ENCODE assay signal across 11 mouse cellular contexts in the genomic region with DNA sequence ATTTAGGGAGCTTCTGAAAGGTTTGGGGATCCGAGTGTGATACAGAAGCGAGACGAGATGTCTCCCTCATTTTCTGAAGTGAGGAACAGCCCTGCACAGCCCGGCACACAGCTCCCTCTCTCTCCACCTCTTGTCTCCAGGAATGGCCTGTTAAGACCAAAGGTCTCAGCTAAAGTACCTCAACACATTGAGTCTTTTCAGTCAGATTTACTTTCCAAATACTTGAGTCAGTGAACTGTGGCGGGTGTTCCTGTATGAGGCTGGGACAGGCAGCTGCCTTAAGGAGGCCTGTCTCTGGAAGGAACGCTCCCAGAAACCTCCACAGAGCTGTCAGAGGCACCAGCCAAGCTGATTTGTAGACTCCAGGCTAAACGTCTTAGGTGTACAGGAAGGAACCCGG. TPM values are rescaled to one million over a fixed set of nuclear protein-coding genes. Genes with fewer than 3 reads are reported as not detected.
A peak's percentile ranks its signal among the peaks of the same experiment; 100 is the strongest.
DNase-seq lines count a peak whose midpoint lies in the region; ATAC-seq lines count a peak whose summit lies in the region.
"Had no signal": no experiment of that assay in that cellular context is flagged by ENCODE, and none has a peak within 500 bp of the region (broad histone marks: within the 10 kb centered on the region; RNA-seq: fewer than 3 reads in every experiment).

No protein-coding gene starts in this region.

- H3K27ac ChIP-seq in heart, embryonic 13.5 days (replicated peaks) = no peak overlapping the region
- H3K27ac ChIP-seq in embryonic facial prominence, embryonic 15.5 days (replicated peaks) = 0 out of 2 replicates have a peak overlapping the region, but pooled peaks have one; percentile 22
- H3K27ac ChIP-seq in midbrain, embryonic 11.5 days (ENCODE audit: low read depth, low read length) = no peak overlapping the region
- H3K27ac ChIP-seq: liver, embryonic 15.5 days had no signal

- no peak overlapping the region for H3K4me3 ChIP-seq in heart, embryonic 13.5 days
- no peak overlapping the region for H3K4me3 ChIP-seq in embryonic facial prominence, embryonic 15.5 days (replicated peaks)
- no peak overlapping the region for H3K4me3 ChIP-seq in midbrain, embryonic 11.5 days (ENCODE audit: low read depth, low read length)

- H3K4me1 ChIP-seq in heart, embryonic 13.5 days = peaks cover 33% of the 10 kb centered on the region
- H3K4me1 ChIP-seq in embryonic facial prominence, embryonic 15.5 days = peaks cover 56% of the 10 kb centered on the region
- peaks cover 24% of the 10 kb centered on the region for H3K4me1 ChIP-seq in midbrain, embryonic 11.5 days (ENCODE audit: control insufficient read depth, insufficient read depth, low read length)

- H3K27me3 ChIP-seq in heart, embryonic 13.5 days (replicated peaks) = peaks cover 40% of the 10 kb centered on the region
- peaks cover 6% of the 10 kb centered on the region for H3K27me3 ChIP-seq in embryonic facial prominence, embryonic 15.5 days
- H3K27me3 ChIP-seq in midbrain, embryonic 11.5 days (ENCODE audit: control insufficient read depth, insufficient read depth, low read length) = peaks cover 7% of the 10 kb centered on the region; the same call in 1 of the 2 replicates

- no peaks in the 10 kb centered on the region for H3K9me3 ChIP-seq in heart, embryonic 13.5 days
- H3K9me3 ChIP-seq in embryonic facial prominence, embryonic 15.5 days (replicated peaks) = no peaks in the 10 kb centered on the region
- H3K9me3 ChIP-seq in midbrain, embryonic 11.5 days (ENCODE audit: control insufficient read depth, low read length) = no peaks in the 10 kb centered on the region
- H3K9me3 ChIP-seq: liver, embryonic 15.5 days had no signal

- DNase-seq in heart, postnatal 4 days = no peak
- peak; percentile 71 for DNase-seq in kidney, adult 11 months
- peak; percentile 86 for DNase-seq in midbrain, embryonic 11.5 days (ENCODE audit: low spot score, missing footprints)
- no peak for DNase-seq in frontal cortex, postnatal 10 days (ENCODE audit: low spot score in 2 of 2)
- DNase-seq in left cerebral cortex, adult 9 months (ENCODE audit: low spot score in 2 of 2) = no peak
- DNase-seq: cerebellum, postnatal 10 days; gastrocnemius, postnatal 14 days had no signal

- peak overlapping the region; percentile 85; the same call in 1 of the 2 replicates for H3K4me2 ChIP-seq in heart, embryonic 13.5 days
- no peak overlapping the region for H3K4me2 ChIP-seq in embryonic facial prominence, embryonic 15.5 days (replicated peaks)
- H3K4me2 ChIP-seq in midbrain, embryonic 11.5 days = no peak overlapping the region

- ATAC-seq in heart, embryonic 13.5 days (ENCODE audit: extremely low read depth, insufficient number of reproducible peaks, low FRiP score, low TSS enrichment) = no peak
- no peak for ATAC-seq in embryonic facial prominence, embryonic 15.5 days (ENCODE audit: insufficient number of reproducible peaks, low FRiP score, low TSS enrichment, low read depth)
- ATAC-seq in midbrain, embryonic 11.5 days (ENCODE audit: low FRiP score) = no peak
- no peak for ATAC-seq in activated CD4-positive, CD25-positive, alpha-beta regulatory T cell, adult 4 months

- H3K36me3 ChIP-seq in heart, embryonic 13.5 days = peaks cover 23% of the 10 kb centered on the region
- H3K36me3 ChIP-seq in embryonic facial prominence, embryonic 15.5 days = 0 out of 2 replicates have a peak, but pooled peaks cover 9% of the 10 kb centered on the region
- H3K36me3 ChIP-seq in midbrain, embryonic 11.5 days (ENCODE audit: control insufficient read depth, insufficient read depth, low read length) = no peaks in the 10 kb centered on the region
- H3K36me3 ChIP-seq: liver, embryonic 15.5 days had no signal

- WGBS in heart, embryonic 13.5 days = 41% methylated on average over 8 of the region's 8 CpGs
- WGBS in embryonic facial prominence, embryonic 15.5 days = 34% methylated on average over 8 of the region's 8 CpGs
- 7% methylated on average over 8 of the region's 8 CpGs for WGBS in midbrain, embryonic 11.5 days

- peak overlapping the region; percentile 77; the same call in 1 of the 2 replicates for H3K9ac ChIP-seq in heart, embryonic 13.5 days
- no peak overlapping the region for H3K9ac ChIP-seq in embryonic facial prominence, embryonic 15.5 days
- H3K9ac ChIP-seq in midbrain, embryonic 11.5 days (ENCODE audit: low read length) = no peak overlapping the region
- H3K9ac ChIP-seq: liver, embryonic 15.5 days had no signal

RNA-seq across cellular contexts. Expression of a gene that starts 0.9 kb away (rescaled TPM):
- 0.66 and 0.76 TPM in 2 replicates for polyA plus RNA-seq in heart, embryonic 13.5 days (2015; fragmentation: Nextera tagmentation; extraction: Ambion mirVana)
- total RNA-seq in heart, postnatal 4 days (2021) = 10 to 100 TPM; 69.8 to 85.1 TPM
- 2.1 and 2.5 TPM in 2 replicates for polyA plus RNA-seq in embryonic facial prominence, embryonic 15.5 days (2015; fragmentation: Nextera tagmentation; extraction: Ambion mirVana)
- polyA plus RNA-seq in midbrain, embryonic 11.5 days (2014; fragmentation: Nextera tagmentation; extraction: Ambion mirVana) = 0.66 and 1.0 TPM in 2 replicates
- polyA plus RNA-seq in activated CD4-positive, CD25-positive, alpha-beta regulatory T cell, adult 4 months (2017; shearing (Covaris generic)) = 1 to 10 TPM; 8.1 to 9.3 TPM

RNA-seq across cellular contexts. Expression of a gene that starts 33.1 kb away (rescaled TPM):
- 32.6 and 33.4 TPM in 2 replicates for polyA plus RNA-seq in heart, embryonic 13.5 days (2015; fragmentation: Nextera tagmentation; extraction: Ambion mirVana)
- total RNA-seq in heart, postnatal 4 days (2021) = 10 to 100 TPM; 82.8 to 89.2 TPM
- polyA plus RNA-seq in embryonic facial prominence, embryonic 15.5 days (2015; fragmentation: Nextera tagmentation; extraction: Ambion mirVana) = 53.0 and 55.9 TPM in 2 replicates
- polyA plus RNA-seq in midbrain, embryonic 11.5 days (2014; fragmentation: Nextera tagmentation; extraction: Ambion mirVana) = 68.8 and 78.9 TPM in 2 replicates
- 100 to 1,000 TPM; 146 to 151 TPM for polyA plus RNA-seq in activated CD4-positive, CD25-positive, alpha-beta regulatory T cell, adult 4 months (2017; shearing (Covaris generic))

Comparison
In these comparisons a context has a peak if more than half of its experiments do, and no peak if none do; other contexts are left out.
1. DNase-seq: peak in kidney, adult 11 months (single experiment) and midbrain, embryonic 11.5 days (single experiment); none in heart, postnatal 4 days (single experiment), frontal cortex, postnatal 10 days (0 of 2) and left cerebral cortex, adult 9 months (0 of 2).